Mouse (Mus musculus) liver, embryonic 14.5 days (tissue): Measurements from ENCODE around the gene Hist2h3b. TPM values are rescaled to one million over a fixed set of nuclear protein-coding genes. Genes with fewer than 3 reads are reported as not detected.
"Not testable (repeated sequence)": the region's sequence is repeated elsewhere in the genome, so short reads cannot be mapped to it uniquely, and the experiment has no call there.

Source experiments
- ATAC-seq: fragments of 200-750 bp; cut with Nextera tagmentation; 2 replicates; pipeline ENCODE4 v1.8.0; 2017; ENCODE audit warnings: moderate number of reproducible peaks, mild to moderate bottlenecking, moderate library complexity; ENCODE audit not compliant: insufficient read depth
- DNase-seq, 3 experiments: peaks; one replicate each; pipeline ENCODE4 v3.0.0-alpha.2; 2012 to 2013; ENCODE audit warnings: low read depth in 3 of 3, low spot score in 3 of 3
- H3K27ac ChIP-seq: fragments of 300-500 bp; sonication (generic); 2 replicates; pipeline ENCODE4 v1.5.1; 2014; ENCODE audit warnings: moderate library complexity, mild to moderate bottlenecking, control low read depth, inconsistent platforms
- H3K27me3 ChIP-seq: fragments of 300-500 bp; sonication (generic); 2 replicates; pipeline ENCODE4 v1.6.1; 2014; ENCODE audit warnings: mild to moderate bottlenecking, low read length, moderate library complexity; ENCODE audit not compliant: control insufficient read depth, insufficient read depth
- H3K36me3 ChIP-seq: fragments of 300-500 bp; sonication (generic); replicated peaks from 2 replicates; pipeline ENCODE4 v1.6.1; 2014; ENCODE audit warnings: low read depth; ENCODE audit not compliant: control insufficient read depth, insufficient read depth
- H3K4me1 ChIP-seq, 2 experiments: fragments of 200-500 bp in 1 of 2; fragments of 300-500 bp in 1 of 2; sonication (generic) in 1 of 2; replicated peaks; 2 replicates each; pipeline ENCODE4 v1.6.1; 2012 to 2014; ENCODE audit warnings: antibody characterized with exemption in 1 of 2, inconsistent platforms in 1 of 2, low read length in 1 of 2; ENCODE audit not compliant: control insufficient read depth in 2 of 2, insufficient read depth in 2 of 2
- H3K4me2 ChIP-seq: fragments of 300-500 bp; sonication (generic); 2 replicates; pipeline ENCODE4 v1.6.1; 2014; ENCODE audit warnings: low read depth, mild to moderate bottlenecking, control low read depth, moderate library complexity
- H3K4me3 ChIP-seq, 2 experiments: fragments of 200-500 bp in 1 of 2; fragments of 300-500 bp in 1 of 2; sonication (generic) in 1 of 2; 2 replicates each; pipeline ENCODE4 v1.5.1; 2012 to 2014; ENCODE audit warnings: low read depth in 2 of 2, low read length in 2 of 2, mild to moderate bottlenecking in 2 of 2, control low read depth in 1 of 2, inconsistent platforms in 1 of 2, moderate library complexity in 1 of 2; ENCODE audit not compliant: insufficient read depth in 1 of 2
- H3K9ac ChIP-seq: fragments of 300-500 bp; sonication (generic); replicated peaks from 2 replicates; pipeline ENCODE4 v1.6.1; 2014; ENCODE audit warnings: mild to moderate bottlenecking, control low read depth, moderate library complexity
- H3K9me3 ChIP-seq: fragments of 300-500 bp; sonication (generic); 2 replicates; pipeline ENCODE4 v1.6.1; 2016; ENCODE audit warnings: low read length, mixed read lengths; ENCODE audit not compliant: control insufficient read depth
- CTCF ChIP-seq: IDR thresholded peaks from 2 replicates; pipeline ENCODE4 v1.5.1; 2016; ENCODE audit warnings: antibody characterized with exemption, low read depth, control low read depth
- EP300 ChIP-seq: IDR thresholded peaks from 2 replicates; pipeline ENCODE4 v1.6.1; 2016; ENCODE audit warnings: antibody characterized with exemption, low read depth
- WGBS: fragments of 180-500 bp; shearing (Covaris S2); extraction: QIAGEN DNeasy Blood & Tissue Kit; methylation state at CpG from one replicate; pipeline ENCODE4 v1.1.7; 2014; ENCODE audit not compliant: insufficient replicate concordance; 5-methylcytosine and 5-hydroxymethylcytosine counted together
- polyA plus RNA-seq, 2 experiments: library from polyadenylated mRNA; depleted of rRNA in 1 of 2; stranded (reverse) in 1 of 2; unstranded in 1 of 2; fragments of >200 nt; fragmentation: Nextera tagmentation in 1 of 2; extraction: Ambion mirVana in 1 of 2; gene quantifications; 2 replicates each; pipeline versions ENCODE4 v1.2.1 to v1.2.3; 2012 to 2014

Hist2h3b gene
- polyA plus RNA-seq, 2 experiments: 68.0 to 100 TPM

- Histone ChIP-seq H3K4me3 (peak within 1 kb of the TSS; percentile 43 to 57), H3K4me2 (peak within 1 kb of the TSS; percentile 69), H3K4me1 (peaks cover 25 to 38% of the 10 kb centered on the region in 2 experiments), H3K9ac (peak within 1 kb of the TSS; percentile 76), H3K27ac (peak within 1 kb of the TSS; percentile 86)
- not testable (repeated sequence) for H3K27me3 ChIP-seq, H3K9me3 ChIP-seq, DNase-seq, H3K36me3 ChIP-seq
- TF ChIP-seq EP300: peak; percentile 62
- WGBS: 6% methylated on average over 20 of the region's 85 CpGs
- peak; percentile 60 for ATAC-seq
These were observed 28.3 kb upstream of the Hist2h3b start, which contains the start of gene Hist2h2aa2 for GRCm38 (mm10) chr3:96239949-96240798. Gene Hist2h2aa2 (minus strand): TSS chr3:96240276.

- WGBS: 77% methylated on average over 9 of the region's 9 CpGs
- H3K9ac ChIP-seq: peak overlapping the region; percentile 76
These were observed 27.7 kb upstream of the Hist2h3b start for GRCm38 (mm10) chr3:96240799-96241197.

GRCm38 (mm10) chr3:96243921-96244572, 24.4 kb upstream of the Hist2h3b start:
- TF ChIP-seq EP300 (no peak), CTCF (no peak)
- Histone ChIP-seq H3K9ac (peak overlapping the region; percentile 99), H3K36me3 (no peaks in the 10 kb centered on the region), H3K4me2 (peak overlapping the region; percentile 95), H3K27ac (peak overlapping the region; percentile 99), H3K4me1 (peaks cover 30 to 39% of the 10 kb centered on the region in 2 experiments), H3K9me3 (no peaks in the 10 kb centered on the region), H3K4me3 (peak overlapping the region; percentile 71 to 100; a peak in 3 of 4 replicates), H3K27me3 (no peaks in the 10 kb centered on the region)
- DNase-seq: no peak
- no peak for ATAC-seq
- 65% methylated on average over 7 of the region's 7 CpGs for WGBS

More at GRCm38 (mm10) chr3:96240799-96241197, 27.7 kb upstream of the Hist2h3b start:
- Histone ChIP-seq H3K4me1 (peaks cover 25 to 38% of the 10 kb centered on the region in 2 experiments), H3K9me3 (no peaks in the 10 kb centered on the region), H3K27ac (peak overlapping the region; percentile 86), H3K27me3 (no peaks in the 10 kb centered on the region), H3K4me2 (peak overlapping the region; percentile 69), H3K4me3 (peak overlapping the region in 1 of 2 experiments; percentile 43; a peak in 2 of 4 replicates), H3K36me3 (no peaks in the 10 kb centered on the region)
- ATAC-seq (no peak), DNase-seq (no peak)
- TF ChIP-seq CTCF: no peak
- TF ChIP-seq EP300: no peak

GRCm38 (mm10) chr3:96245003-96245886, 23.2 kb upstream of the Hist2h3b start, which contains the start of gene Hist2h2aa1:
Gene Hist2h2aa1 (plus strand): TSS chr3:96245497.
- TF ChIP-seq EP300: peak; percentile 31
- not testable (repeated sequence) for H3K9me3 ChIP-seq, H3K36me3 ChIP-seq, H3K27me3 ChIP-seq
- peak within 1 kb of the TSS; percentile 99 for H3K9ac ChIP-seq
- H3K4me2 ChIP-seq: peak within 1 kb of the TSS; percentile 95
- under 1% methylated on average over 19 of the region's 88 CpGs for WGBS
- H3K4me1 ChIP-seq: peaks cover 30 to 41% of the 10 kb centered on the region in 2 experiments
- H3K27ac ChIP-seq: peak within 1 kb of the TSS; percentile 99
- peak in 1 of 3 experiments; percentile 61 for DNase-seq
- ATAC-seq: peak; percentile 67
- H3K4me3 ChIP-seq: peak within 1 kb of the TSS; percentile 71 to 100
